Mouse (Mus musculus) neural tube, embryonic 10.5 days (tissue): ENCODE measurements at regions not wholly inside any gene's neighbourhood (a gene's known extent, or its start where the extent isn't known, plus 50 kb on each side); places are given as distances from the start of the nearest gene placed in this dataset.
A peak's percentile ranks its signal among the peaks of the same experiment; 100 is the strongest.
"Not testable (repeated sequence)": the region's sequence is repeated elsewhere in the genome, so short reads cannot be mapped to it uniquely, and the experiment has no call there.

Experiments
- DNase-seq: peaks from one replicate; pipeline ENCODE4 v3.0.0-alpha.2; 2017; ENCODE audit warnings: low spot score; ENCODE audit errors: extremely low spot score

DNA sequence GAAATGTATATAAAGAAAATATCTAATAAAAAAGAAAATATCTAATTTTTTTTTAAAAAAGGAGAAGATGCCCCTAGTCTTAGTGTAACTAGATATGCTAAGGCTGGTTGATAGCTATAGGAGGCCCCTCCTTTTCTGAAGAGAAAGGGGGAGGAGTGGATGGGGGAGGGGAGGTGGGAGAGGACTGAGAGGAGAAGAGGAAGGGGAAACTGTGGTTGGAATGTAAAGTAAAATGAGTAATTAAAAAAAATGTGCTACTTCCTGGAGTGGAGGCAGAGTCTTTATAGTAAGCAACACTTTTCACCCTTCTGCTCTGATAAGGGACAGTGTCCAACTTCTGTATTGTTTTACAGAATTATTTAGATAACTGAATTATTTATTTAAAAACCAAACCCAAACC, 513.6 kb upstream of the Fam160b2 start:
- DNase-seq, result no peak

DNA sequence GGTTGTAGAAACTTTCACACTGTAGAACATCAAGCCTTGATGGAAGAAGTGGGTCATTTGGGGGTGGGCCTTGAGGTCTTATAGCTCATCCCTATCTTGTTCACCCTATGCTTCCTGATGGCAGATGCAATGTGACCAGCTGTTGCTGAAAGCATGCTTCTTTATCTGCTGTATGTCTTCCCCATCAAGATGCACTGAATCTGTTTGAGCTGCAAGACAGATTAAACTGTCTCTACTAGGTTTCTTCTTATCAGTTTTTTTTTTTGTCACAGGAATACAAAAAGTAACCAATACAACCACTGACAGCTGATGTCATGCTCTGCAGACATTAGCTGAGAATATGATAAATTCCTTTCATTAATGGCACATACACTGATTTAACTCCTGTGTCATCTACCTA, 505.0 kb upstream of the Fam160b2 start:
- no peak for DNase-seq

DNA sequence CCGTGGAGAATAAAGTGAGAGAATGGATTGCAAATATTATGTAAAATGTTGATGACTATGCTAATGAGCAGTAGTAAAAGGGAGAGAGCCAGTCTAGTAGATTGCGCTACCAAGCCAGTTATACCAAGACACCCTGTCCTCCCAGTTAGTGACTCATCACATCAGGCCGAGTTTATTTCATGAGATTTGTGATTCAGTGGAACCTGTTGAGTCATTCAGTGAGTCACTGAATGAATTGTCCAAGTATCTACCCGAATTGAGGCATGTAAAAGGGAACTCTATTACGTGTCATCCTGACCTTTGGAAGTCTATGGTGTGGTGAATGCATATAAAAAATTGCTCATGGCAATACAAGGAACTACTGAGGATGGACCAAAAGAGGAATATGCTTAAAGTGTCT, 504.3 kb upstream of the Fam160b2 start:
- DNase-seq, result no peak

DNA sequence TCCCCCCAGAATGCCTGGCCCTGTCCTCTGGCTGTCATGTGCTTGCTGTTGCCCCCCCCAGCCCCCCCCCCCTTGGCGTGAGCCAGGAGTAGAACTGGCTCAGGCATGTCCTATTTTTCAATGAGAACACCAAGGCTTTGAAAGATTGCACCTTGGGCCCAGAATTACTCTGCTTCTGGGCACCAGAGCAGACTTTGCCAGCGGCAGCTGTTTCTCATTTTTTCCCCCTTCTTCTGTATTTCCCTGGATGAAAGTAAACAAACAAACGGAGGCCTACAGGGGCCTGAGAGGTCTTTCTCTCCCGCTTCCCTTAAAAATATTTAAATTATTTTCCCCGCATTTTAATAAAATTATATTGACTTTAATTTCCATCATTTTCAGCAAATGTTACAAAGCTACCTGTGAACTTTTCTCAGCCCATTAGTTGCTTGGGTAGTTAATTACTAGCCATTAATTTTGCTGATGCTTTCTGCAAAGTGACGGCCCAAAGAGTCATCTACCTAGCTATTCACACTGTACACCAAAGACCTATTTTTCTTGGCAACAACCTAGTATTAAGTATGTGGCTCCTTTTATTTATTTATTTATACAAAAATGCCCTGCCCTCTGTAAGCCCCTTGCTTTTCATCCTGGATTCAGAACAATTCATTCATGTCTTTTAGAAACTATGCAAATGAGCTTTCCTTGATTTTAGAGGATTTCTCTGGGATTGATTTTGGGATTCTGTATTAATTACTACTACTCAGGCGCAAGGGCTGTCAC, 496.2 kb upstream of the Fam160b2 start:
- no peak for DNase-seq

DNA sequence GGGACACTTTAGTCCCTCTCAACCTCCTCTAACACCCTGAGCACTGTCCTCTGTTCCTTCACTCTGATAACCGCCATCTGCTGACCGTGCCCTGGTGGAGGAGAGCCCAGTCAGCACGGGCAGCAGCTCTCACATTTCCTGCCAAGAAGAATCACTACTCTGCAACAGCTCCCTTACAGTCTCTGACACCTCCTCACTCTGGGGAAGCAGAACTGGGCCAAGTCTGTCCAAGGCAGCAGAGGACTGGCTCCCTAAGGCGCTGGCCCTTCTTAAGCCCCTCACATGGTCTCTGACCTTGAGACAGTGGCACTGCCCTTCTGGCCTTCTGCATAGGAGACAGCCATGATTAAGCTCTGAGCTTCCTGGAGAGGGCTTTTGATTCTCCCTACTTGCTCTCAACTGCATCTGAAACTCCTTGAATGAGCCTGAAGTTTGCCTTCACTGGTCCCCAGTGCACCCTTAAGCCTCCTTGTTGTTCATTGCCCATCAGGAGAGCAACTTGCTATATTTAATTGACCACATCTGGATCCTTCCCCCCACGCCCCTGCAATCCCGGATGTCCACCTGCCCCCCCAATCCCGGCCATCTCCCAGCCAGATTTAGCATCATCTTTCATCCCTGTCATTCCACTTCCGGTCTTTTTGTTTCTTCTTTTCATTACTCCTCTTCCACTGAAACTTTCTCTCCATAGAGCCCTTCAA, 493.1 kb upstream of the Fam160b2 start:
- no peak for DNase-seq

DNA sequence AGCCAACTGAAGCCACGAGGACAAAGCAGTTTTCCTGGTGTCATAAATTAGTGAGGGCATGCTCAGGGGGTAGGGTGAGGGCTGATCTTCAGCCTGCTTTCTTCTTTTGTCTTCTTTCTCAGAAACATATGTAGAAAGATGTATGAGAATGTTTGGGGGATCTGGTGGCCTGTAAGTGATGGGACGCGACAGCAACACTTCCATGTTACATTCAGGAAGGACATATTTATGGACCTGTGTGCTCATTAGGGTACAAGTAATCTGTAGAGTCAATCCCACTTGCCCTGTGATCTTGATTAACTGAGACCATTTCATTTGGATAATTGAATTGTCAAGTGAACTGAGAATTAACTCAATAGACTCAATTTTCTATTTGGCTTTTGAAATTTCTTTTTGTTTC, 486.1 kb upstream of the Fam160b2 start:
- DNase-seq, result no peak

DNA sequence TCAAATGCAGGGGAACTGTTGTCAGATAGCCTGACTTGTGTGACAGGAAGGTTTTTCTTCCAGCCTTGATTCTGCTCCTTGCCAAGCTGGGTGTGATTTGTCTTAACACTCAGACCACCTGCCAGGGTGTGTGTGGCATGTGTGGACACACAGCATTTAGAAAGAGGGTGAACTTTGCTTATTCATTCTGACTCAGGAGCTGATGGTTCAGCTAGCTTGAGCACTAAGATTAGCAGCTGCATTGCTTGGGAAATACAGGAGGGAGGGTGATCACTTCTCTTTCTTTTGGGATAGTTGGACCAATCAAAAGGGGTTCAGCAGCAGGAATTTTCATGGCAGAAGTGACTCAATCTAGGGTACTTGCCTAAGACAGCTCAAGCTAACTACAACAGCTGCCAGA, 482.7 kb upstream of the Fam160b2 start:
- no peak for DNase-seq

DNA sequence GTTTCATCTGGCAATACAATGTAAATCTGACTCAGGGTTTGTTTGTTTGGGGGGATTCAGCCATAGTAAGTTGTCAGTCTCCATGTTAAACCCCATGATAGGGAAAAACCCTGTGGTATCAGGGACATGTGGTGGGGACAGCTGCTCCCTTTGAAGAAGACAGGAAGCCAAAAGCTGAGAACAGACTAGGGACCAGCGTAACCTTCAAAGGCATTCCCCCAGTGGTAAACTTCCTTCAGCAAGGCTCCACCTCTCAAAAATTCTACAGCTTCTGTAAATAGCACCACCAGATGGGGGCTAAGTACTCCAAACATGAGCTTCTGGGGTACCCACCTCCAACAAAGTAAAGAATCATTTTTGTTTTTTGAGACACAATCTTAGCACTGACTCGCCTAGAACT, 476.0 kb upstream of the Fam160b2 start:
- DNase-seq, result no peak

DNA sequence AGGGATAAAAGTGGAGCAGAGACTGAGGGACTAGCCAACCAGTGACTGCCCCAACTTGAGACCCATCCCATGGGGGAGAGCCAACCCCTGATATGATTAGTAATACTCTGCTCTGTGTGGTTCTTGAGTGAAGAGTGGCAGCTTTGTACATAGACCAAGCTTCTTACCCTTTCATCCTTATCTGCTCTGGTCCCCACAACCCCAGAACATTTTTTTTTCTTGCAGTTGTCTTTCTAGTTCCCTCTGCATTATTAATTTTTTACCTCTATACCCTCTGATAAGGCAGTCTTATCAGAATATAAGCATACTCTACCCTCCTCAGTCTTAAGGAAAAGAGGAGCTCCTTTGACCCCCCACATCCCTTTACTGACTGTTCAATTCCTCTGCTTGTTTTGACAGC, 474.4 kb upstream of the Fam160b2 start:
- no peak for DNase-seq

DNA sequence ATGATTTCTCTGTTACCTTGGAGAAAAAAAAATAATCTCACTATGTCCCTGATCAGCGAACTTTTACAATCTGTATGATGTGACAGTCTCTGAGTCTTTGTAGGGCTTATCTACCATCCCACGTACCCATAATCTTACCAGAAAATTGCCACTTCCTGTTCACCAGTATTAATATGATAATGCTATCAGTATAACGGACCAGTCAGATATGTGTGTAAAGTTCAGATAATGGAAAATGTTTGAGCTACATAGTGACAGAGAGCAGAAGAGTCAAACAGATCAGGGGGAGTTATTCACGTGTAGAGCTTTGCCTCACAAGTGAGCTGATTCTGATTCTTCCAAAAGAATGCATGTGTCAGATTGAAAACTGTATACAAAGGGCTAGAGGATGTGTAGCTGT, 466.0 kb upstream of the Fam160b2 start:
- DNase-seq, result no peak

DNA sequence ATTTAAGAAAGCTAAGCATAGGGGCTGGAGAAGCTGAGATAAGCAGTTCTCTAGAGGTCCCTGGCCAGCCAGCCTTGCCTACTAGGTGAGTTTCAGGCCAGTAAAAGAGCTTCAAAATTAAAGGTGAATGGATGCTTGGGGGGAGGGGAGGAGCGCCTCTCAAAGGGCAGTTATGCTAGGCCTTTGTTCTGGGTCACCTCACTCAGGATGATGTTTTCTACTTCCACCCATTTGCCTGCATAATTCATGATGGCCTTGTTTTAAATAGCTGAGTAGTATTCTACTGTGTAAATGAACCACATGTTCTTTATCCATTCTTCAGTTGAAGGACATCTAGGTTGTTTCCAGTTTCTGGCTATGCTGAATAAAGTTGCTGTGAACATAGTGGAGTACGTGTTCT, 457.0 kb upstream of the Fam160b2 start:
- no peak for DNase-seq

DNA sequence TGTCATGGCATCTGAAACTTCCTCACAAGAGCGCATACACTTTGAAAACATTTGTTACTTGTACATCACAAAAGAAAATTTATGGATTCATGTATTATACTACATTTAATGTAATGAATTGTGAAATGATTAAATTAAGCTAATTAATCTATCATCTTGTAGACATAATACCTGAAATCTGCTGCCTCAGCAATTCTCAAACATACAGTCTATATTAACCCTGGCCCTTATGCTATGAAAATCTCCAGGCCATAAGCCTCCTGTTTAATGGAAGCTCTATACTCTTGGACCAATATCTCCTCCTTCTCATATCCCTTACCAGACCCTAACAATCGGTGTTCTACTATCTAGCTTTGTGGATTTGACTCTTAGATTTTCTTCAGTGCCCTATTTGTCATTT, 455.8 kb upstream of the Fam160b2 start:
- no peak for DNase-seq

DNA sequence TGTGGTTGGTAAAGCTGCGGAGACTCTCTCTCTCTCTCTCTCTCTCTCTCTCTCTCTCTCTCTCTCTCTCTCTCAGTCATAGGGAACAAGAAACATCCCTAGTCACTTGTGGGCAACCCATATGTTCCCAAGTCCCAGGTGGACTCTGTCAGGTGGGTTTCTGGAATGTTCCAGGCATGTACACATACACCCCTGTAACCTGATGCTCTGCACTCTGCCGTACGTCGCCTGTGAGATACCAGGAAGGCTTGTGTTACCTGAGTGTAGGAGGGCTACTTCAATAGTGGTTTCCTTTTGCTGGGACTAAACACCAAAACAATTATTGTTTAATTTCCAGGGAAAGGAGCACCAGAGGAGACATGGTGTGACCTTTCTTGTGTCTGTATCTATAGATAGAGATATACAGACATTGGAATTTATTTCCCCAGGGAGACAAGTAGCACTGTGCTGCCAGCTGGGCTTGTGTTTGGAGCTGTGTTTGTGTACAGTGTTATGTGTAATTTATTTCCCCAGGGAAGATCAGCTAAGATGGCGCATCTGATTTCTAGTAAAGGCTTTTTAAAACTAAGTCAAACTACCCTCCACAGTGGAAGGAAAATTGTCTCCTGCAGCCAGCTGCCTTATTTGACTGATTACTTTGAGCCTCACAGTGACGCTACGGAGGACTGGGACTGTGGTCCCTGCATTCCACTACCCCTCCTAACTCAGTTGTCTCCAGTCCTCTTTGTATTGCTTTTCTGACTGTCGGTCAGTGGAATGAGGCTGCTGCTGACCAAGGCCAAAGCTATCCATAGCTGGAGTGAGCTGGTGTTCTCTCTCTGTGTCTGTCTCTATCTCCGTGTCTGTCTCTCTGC, 454.4 kb upstream of the Fam160b2 start:
- no peak for DNase-seq

DNA sequence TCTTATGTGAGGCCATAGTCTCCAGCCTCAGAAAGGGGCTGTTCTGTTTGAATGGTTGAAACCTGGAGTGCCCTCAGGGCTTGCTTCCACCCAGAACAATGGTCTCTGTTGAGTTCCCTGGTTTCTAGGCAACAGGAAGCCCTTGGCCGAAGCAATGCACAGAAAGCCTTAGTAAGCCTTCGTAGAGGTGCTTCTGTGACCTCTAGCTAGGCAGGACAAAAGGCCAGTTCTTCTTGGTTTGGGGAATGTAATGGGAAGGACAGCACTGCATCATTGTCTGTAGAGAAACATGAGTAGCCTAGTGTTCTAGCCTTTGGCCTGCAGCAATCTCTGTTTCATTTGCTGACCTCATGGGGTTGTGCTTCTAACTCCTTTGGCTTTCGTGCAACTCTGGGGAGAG, 447.5 kb upstream of the Fam160b2 start:
- DNase-seq, result peak; percentile 21

DNA sequence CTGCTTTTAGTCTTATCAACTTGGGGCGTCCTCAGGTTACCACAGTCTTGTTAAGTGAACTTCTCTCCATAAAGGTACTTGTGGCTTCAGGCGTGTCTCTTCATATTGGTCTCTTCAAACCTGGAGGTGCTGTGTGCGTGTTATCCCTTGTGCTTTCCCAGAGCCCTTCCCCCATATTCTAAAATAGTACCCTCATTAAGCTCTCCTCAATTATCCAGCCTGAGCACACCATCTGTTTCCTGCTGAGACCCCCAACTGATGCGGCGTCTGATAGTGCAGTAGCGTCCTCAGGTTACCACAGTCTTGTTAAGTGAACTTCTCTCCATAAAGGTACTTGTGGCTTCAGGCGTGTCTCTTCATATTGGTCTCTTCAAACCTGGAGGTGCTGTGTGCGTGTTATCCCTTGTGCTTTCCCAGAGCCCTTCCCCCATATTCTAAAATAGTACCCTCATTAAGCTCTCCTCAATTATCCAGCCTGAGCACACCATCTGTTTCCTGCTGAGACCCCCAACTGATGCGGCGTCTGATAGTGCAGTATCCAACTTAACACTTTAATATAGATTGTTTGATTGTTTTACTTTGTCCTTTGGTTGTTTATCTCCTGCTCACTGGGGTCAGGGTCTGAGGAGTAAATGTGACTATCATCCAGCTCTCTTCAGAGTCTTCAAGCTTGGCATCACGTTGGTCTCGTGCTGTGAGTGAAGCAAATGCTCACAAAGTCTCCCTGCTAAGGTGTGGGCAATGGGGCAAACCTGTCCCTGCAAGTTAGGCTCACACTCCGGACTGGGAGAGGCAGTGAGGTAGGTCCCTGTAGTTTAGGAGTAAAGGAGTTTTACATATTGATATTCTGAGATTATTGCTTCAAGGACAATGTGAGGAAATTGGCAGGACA, 444.5 kb upstream of the Fam160b2 start:
- DNase-seq, result not testable (repeated sequence)

DNA sequence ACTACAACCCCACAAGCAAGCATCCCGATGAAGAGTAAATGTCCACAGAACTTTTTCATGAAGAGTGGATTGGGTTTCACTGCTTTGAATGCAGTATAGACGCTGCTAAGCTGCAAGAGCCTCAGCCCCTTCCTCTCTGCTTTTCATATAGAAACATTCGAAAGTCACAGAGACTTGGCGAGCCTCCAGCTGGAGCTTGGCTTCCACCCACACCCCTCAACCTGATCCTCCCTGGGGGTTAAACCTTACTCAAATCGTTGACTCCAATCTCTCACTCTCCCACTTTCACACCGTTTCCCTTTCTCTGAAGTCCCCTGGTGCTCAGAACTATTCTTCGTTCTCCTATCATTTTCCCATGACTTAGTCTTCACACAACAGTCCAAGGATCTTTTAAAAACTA, 437.0 kb upstream of the Fam160b2 start:
- DNase-seq, result no peak

DNA sequence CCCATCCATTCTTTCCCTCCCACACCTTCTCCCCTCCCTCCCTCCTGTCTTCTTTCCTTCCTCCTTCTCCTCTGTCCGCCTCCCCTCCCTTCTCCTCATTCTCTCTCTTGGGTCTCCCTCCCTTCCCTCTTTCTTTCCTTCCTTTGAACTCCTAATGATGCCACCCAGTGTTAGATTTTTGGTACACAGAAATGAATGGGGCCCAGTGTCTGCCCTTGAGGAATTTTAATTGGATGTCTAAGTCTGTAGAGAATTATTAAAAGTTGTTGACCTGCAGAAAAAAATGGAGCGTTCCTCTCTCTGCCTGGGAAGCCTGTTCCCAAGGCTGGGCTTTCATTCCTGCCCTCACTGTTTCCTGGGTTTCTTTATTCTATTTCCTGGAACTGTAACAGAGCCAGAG, 434.0 kb upstream of the Fam160b2 start:
- no peak for DNase-seq

DNA sequence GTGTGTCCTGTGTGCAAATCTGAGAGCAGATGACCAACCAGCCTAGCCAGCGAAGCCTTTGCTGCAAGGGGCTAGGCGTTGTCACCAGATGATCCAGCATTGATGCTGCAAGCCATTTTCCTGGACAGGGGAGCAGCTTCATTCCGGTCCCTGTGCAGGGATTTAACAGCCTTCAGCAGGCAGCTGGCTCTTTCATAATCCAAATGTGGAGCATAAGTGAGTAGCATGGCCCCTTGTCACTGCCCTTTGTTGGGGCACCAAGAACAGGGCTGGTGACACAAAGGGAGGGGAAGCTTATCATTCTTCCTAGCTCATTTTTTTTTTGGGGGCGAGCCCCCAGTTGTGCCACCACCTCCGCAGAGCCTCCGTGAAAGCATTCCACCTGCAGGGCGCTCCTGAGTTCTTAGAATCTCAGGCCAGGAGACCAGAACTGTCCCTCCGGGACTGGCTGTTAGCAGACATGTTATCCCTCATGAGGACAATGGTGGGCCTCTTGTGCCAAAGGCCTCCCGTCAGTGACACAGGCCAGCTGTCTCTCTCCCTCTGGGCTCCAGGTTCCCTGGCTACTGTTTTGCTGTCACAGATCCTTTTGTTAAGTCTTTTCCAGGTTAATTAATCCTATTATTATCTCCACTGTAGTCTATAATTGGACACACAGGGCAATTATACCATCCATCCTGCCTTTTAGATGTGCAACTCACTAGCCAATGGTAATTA, 430.7 kb upstream of the Fam160b2 start:
- no peak for DNase-seq
